Comparison of ENCODE assay signal across 23 mouse cellular contexts in the genomic region with DNA sequence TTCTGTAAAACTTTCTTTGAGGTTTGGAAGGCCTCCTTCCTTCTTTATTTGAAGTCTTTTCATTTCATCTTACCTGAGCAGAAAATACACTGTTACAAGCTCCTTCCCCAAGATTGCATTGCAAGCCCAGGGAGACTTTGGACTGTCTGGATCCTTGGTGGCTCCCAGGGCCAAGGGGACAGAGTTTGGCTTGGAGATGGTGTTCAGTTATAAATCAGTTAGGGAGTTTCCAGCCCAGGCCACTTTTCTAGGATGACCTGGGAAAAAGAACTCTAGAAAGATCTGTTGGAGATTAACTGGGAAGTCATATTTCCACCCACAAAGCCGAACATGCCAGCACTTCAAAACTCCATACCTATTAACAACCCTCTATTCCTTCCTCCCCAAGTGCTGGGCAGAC. TPM values are rescaled to one million over a fixed set of nuclear protein-coding genes. Genes with fewer than 3 reads are reported as not detected.
"Had no signal": no experiment of that assay in that cellular context is flagged by ENCODE, and none has a peak within 500 bp of the region (broad histone marks: within the 10 kb centered on the region; RNA-seq: fewer than 3 reads in every experiment).

No protein-coding gene starts in this region.

- H3K9ac ChIP-seq: heart, embryonic 12.5 days; hindbrain, embryonic 12.5 days; hindbrain, embryonic 14.5 days; intestine, embryonic 15.5 days; limb, embryonic 13.5 days; limb, embryonic 15.5 days; liver, embryonic 12.5 days; liver, embryonic 14.5 days had no signal

- DNase-seq: gastrocnemius, adult 2 months; gastrocnemius, postnatal 10 days; gastrocnemius, postnatal 25 days; heart, adult 18-20 months; heart, postnatal 10 days; heart, postnatal 4 days; layer of hippocampus, adult 9-11 months; layer of hippocampus, postnatal 36 days; left cerebral cortex, postnatal 4 days had no signal

- H3K4me1 ChIP-seq: hindbrain, embryonic 12.5 days; intestine, embryonic 15.5 days; liver, embryonic 12.5 days had no signal

- ATAC-seq: forebrain, embryonic 16.5 days; hindbrain, embryonic 16.5 days; inflammation-experienced regulatory T-cells, adult 6 months; intestine, embryonic 15.5 days; intestine, postnatal 0 days; liver, embryonic 12.5 days had no signal

- H3K36me3 ChIP-seq: heart, embryonic 10.5 days; heart, embryonic 12.5 days; intestine, embryonic 15.5 days; limb, embryonic 13.5 days; limb, embryonic 15.5 days; liver, embryonic 12.5 days had no signal

- H3K4me2 ChIP-seq: heart, embryonic 12.5 days; hindbrain, embryonic 12.5 days; hindbrain, embryonic 14.5 days; intestine, embryonic 15.5 days; limb, embryonic 13.5 days; limb, embryonic 15.5 days; liver, embryonic 12.5 days had no signal

- H3K27me3 ChIP-seq: hindbrain, embryonic 12.5 days; intestine, embryonic 15.5 days; limb, embryonic 15.5 days had no signal

- H3K4me3 ChIP-seq: gastrocnemius, adult 2 months; heart, embryonic 10.5 days; heart, embryonic 12.5 days; hindbrain, embryonic 10.5 days; hindbrain, embryonic 12.5 days; intestine, embryonic 15.5 days; limb, embryonic 13.5 days; limb, embryonic 15.5 days; liver, embryonic 12.5 days had no signal

- H3K27ac ChIP-seq: gastrocnemius, adult 2 months; heart, embryonic 10.5 days; hindbrain, embryonic 10.5 days; hindbrain, embryonic 12.5 days; hindbrain, embryonic 14.5 days; intestine, embryonic 15.5 days; limb, embryonic 13.5 days; limb, embryonic 15.5 days; liver, embryonic 12.5 days; liver, embryonic 14.5 days had no signal

- H3K9me3 ChIP-seq: heart, embryonic 10.5 days; heart, embryonic 12.5 days; hindbrain, embryonic 10.5 days; intestine, embryonic 15.5 days; limb, embryonic 13.5 days; limb, embryonic 15.5 days; liver, embryonic 12.5 days had no signal

RNA-seq across cellular contexts. Expression of a gene that starts 39.6 kb away (rescaled TPM):
- polyA plus RNA-seq: inflammation-experienced regulatory T-cells, adult 6 months; liver, embryonic 12.5 days had no signal
